Mouse (Mus musculus): ENCODE results near the gene Sipa1l3.

DNA sequence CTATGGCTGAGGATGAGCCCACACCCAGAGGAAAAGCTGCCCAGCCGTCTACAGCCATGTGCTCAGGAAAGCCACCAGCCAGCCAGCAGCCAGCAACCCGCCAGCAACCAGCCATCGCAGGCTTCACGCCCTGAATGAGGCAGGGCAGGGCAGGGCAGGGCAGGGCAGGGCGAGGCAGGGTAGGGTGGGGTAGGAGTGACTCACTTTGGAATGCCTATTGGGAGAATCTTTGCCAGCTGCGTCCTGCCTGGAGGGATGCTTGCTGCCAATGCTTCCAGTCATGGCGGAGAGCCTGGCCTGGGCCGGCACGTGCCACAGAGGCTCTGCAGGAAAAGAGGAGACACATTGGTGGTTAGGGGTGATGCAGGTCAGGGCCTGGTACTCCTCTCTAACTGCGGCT, 168.0 kb downstream of the Sipa1l3 start:
- TF ChIP-seq CTCF (IDR thresholded peaks at IDR 0.05; ENCODE audit: control insufficient read depth, insufficient read depth, insufficient replicate concordance, low read depth, low read length), result no peak
- no peak for TF ChIP-seq POLR2A (IDR thresholded peaks at IDR 0.05; ENCODE audit: control insufficient read depth, low read depth, low read length)

Measured in testis, adult 2 months (tissue).